Mouse (Mus musculus): ENCODE data around the gene Casz1.

DNA sequence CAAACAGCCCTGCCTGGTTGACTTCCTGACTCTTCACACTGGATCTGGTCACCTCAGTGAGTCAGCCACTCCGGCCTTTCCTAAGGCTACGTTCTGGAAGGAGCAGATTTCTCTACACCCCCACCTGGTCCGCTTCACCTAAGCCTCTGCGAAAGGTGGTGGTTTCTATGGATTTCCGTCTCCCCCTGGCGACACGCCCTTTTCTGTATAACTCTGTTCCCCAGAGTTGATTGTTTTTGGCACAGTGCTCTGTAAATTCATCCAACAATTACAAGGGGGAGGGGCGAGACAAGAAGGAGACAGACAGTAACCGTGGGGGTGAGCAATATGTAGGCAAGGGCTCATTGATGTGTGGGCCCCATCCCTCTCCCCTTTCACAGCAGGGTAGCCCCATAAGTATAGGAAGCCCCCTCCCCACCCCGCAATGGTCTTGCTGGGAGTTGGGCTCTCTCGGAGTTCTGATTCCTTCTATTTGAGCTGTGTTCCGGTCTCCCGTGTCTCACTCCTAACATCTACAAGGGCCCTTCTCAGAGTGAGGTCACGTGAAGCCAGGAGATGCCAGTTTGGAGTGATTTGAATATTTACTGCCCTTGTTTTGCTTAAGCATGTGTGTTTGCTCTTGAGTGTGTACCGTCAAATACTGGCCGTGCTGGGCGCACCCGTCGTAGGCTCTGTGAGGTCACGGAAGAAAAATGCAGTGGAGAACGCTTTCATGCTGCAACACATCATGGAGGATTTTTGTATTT, 29.2 kb downstream of the Casz1 start:
- TF ChIP-seq CTCF (conservative IDR thresholded peaks at IDR 0.05; ENCODE audit: low read length) (no peak), POU5F1 (IDR thresholded peaks at IDR 0.05; ENCODE audit: borderline replicate concordance, low read length) (no peak), NANOG (IDR thresholded peaks at IDR 0.05; ENCODE audit: borderline replicate concordance, low read length) (no peak)

All from E14TG2a.4 (cell line).